Comparison of ENCODE assay signal across 15 mouse cellular contexts in the genomic region with DNA sequence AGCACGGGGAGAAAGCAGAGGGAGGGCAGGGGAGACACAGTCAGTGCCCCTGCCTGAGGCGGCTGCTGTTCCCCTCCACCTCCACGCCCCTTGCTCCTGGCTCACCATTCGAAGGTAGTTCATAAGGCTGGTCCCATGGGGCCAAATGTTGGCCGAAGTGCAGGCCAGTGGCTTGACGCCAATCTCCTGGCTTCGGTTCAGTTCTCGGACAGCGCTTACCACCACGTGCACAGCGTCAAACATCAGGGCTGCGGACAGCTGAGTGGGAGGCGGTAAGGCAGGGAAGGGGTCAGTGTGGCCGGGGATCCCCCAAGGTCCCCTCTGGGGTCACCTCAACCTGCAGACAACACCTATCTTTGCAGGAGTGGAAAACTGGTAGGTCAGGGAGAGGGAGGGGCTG. TPM values are rescaled to one million over a fixed set of nuclear protein-coding genes. Genes with fewer than 3 reads are reported as not detected.
A peak's percentile ranks its signal among the peaks of the same experiment; 100 is the strongest.
DNase-seq lines count a peak whose midpoint lies in the region; ATAC-seq and TF ChIP-seq lines count a peak whose summit lies in the region.
"Had no signal": no experiment of that assay in that cellular context is flagged by ENCODE, and none has a peak within 500 bp of the region (broad histone marks: within the 10 kb centered on the region; RNA-seq: fewer than 3 reads in every experiment).

No protein-coding gene starts in this region.

- no peaks in the 10 kb centered on the region for H3K9me3 ChIP-seq in embryonic facial prominence, embryonic 11.5 days (replicated peaks; ENCODE audit: control insufficient read depth, low read length)
- H3K9me3 ChIP-seq in embryonic facial prominence, embryonic 10.5 days, result no peaks in the 10 kb centered on the region; the same call in 1 of the 2 replicates
- H3K9me3 ChIP-seq in liver, postnatal 0 days (ENCODE audit: low read length), result no peaks in the 10 kb centered on the region
- no peaks in the 10 kb centered on the region for H3K9me3 ChIP-seq in liver, embryonic 12.5 days (replicated peaks)
- H3K9me3 ChIP-seq: embryonic facial prominence, embryonic 13.5 days; liver, embryonic 13.5 days; midbrain, embryonic 12.5 days had no signal

- H3K9ac ChIP-seq in embryonic facial prominence, embryonic 11.5 days (replicated peaks; ENCODE audit: low read length), result no peak overlapping the region
- no peak overlapping the region for H3K9ac ChIP-seq in liver, postnatal 0 days (replicated peaks)
- no peak overlapping the region for H3K9ac ChIP-seq in liver, embryonic 12.5 days
- H3K9ac ChIP-seq: embryonic facial prominence, embryonic 13.5 days; forebrain, postnatal 0 days; liver, embryonic 13.5 days; midbrain, embryonic 12.5 days had no signal

- no peaks in the 10 kb centered on the region for H3K4me1 ChIP-seq in embryonic facial prominence, embryonic 11.5 days (ENCODE audit: control insufficient read depth, insufficient read depth, low read length)
- no peaks in the 10 kb centered on the region for H3K4me1 ChIP-seq in embryonic facial prominence, embryonic 10.5 days
- no peaks in the 10 kb centered on the region for H3K4me1 ChIP-seq in liver, postnatal 0 days (ENCODE audit: insufficient read depth)
- H3K4me1 ChIP-seq in liver, embryonic 12.5 days, result no peaks in the 10 kb centered on the region
- H3K4me1 ChIP-seq: embryonic facial prominence, embryonic 13.5 days; liver, embryonic 13.5 days; midbrain, embryonic 12.5 days had no signal

- peaks cover 20% of the 10 kb centered on the region for H3K36me3 ChIP-seq in embryonic facial prominence, embryonic 11.5 days (replicated peaks; ENCODE audit: control insufficient read depth, insufficient read depth, low read depth, low read length)
- peaks cover 97% of the 10 kb centered on the region for H3K36me3 ChIP-seq in embryonic facial prominence, embryonic 10.5 days (replicated peaks)
- H3K36me3 ChIP-seq in liver, postnatal 0 days (replicated peaks; ENCODE audit: insufficient read depth, low read length), result peaks cover 6% of the 10 kb centered on the region; the same call in 1 of the 2 replicates
- H3K36me3 ChIP-seq in liver, embryonic 12.5 days, result peaks cover 76% of the 10 kb centered on the region

- no peak overlapping the region for H3K4me2 ChIP-seq in embryonic facial prominence, embryonic 11.5 days (ENCODE audit: low read depth, low read length)
- H3K4me2 ChIP-seq in liver, postnatal 0 days (ENCODE audit: low read depth, low read length), result no peak overlapping the region
- no peak overlapping the region for H3K4me2 ChIP-seq in liver, embryonic 12.5 days
- H3K4me2 ChIP-seq: embryonic facial prominence, embryonic 13.5 days; liver, embryonic 13.5 days; midbrain, embryonic 12.5 days had no signal

- TF ChIP-seq CTCF in liver, postnatal 0 days (IDR thresholded peaks at IDR 0.05; ENCODE audit: low read depth), result no peak

- H3K27me3 ChIP-seq in embryonic facial prominence, embryonic 11.5 days (ENCODE audit: control insufficient read depth, insufficient read depth, low read length), result no peaks in the 10 kb centered on the region
- H3K27me3 ChIP-seq in embryonic facial prominence, embryonic 10.5 days (replicated peaks; ENCODE audit: low read depth, poor library complexity, severe bottlenecking), result no peaks in the 10 kb centered on the region
- no peaks in the 10 kb centered on the region for H3K27me3 ChIP-seq in liver, postnatal 0 days (ENCODE audit: insufficient read depth, low read length)
- H3K27me3 ChIP-seq in liver, embryonic 12.5 days (replicated peaks), result no peaks in the 10 kb centered on the region
- H3K27me3 ChIP-seq: embryonic facial prominence, embryonic 13.5 days; liver, embryonic 13.5 days; midbrain, embryonic 12.5 days had no signal

- no peak overlapping the region for H3K27ac ChIP-seq in embryonic facial prominence, embryonic 11.5 days (replicated peaks; ENCODE audit: low read depth, low read length)
- H3K27ac ChIP-seq in embryonic facial prominence, embryonic 10.5 days (replicated peaks), result no peak overlapping the region
- no peak overlapping the region for H3K27ac ChIP-seq in liver, postnatal 0 days (ENCODE audit: low read depth)
- no peak overlapping the region for H3K27ac ChIP-seq in liver, embryonic 12.5 days
- H3K27ac ChIP-seq: embryonic facial prominence, embryonic 13.5 days; hindbrain, postnatal 0 days; liver, embryonic 13.5 days; midbrain, embryonic 12.5 days had no signal

- no peak overlapping the region for H3K4me3 ChIP-seq in embryonic facial prominence, embryonic 11.5 days (ENCODE audit: low read depth, low read length)
- no peak overlapping the region for H3K4me3 ChIP-seq in embryonic facial prominence, embryonic 10.5 days
- no peak overlapping the region for H3K4me3 ChIP-seq in liver, postnatal 0 days (ENCODE audit: low read depth, low read length)
- no peak overlapping the region for H3K4me3 ChIP-seq in liver, embryonic 12.5 days
- H3K4me3 ChIP-seq: embryonic facial prominence, embryonic 13.5 days; liver, embryonic 13.5 days; midbrain, embryonic 12.5 days; myocyte had no signal

- DNase-seq in embryonic facial prominence, embryonic 11.5 days (ENCODE audit: low spot score), result no peak
- no peak for DNase-seq in embryonic facial prominence, embryonic 10.5 days (ENCODE audit: low spot score)
- DNase-seq in liver, postnatal 0 days, result no peak
- peak; percentile 37 for DNase-seq in kidney, adult 9 months
- no peak for DNase-seq in thymus, postnatal 14 days
- no peak for DNase-seq in frontal cortex, postnatal 25 days (ENCODE audit: low spot score in 2 of 2)
- DNase-seq: cerebellum, adult 18-20 months; forebrain, postnatal 0 days; liver, embryonic 13.5 days had no signal

- 0 out of 2 replicates have a peak, but pooled peaks have one; percentile 15 for ATAC-seq in embryonic facial prominence, embryonic 11.5 days (replicated peaks; ENCODE audit: insufficient number of reproducible peaks, low FRiP score, low TSS enrichment, low read depth)
- ATAC-seq in liver, postnatal 0 days, result peak; percentile 43
- ATAC-seq in liver, embryonic 12.5 days, result no peak; the same call in 1 of the 2 replicates
- peak; percentile 2; the same call in 1 of the 2 replicates for ATAC-seq in neutrophil, adult 5-6 weeks (ENCODE audit: extremely low read depth, insufficient number of reproducible peaks, low FRiP score, poor library complexity, severe bottlenecking)
- ATAC-seq: forebrain, postnatal 0 days; hindbrain, postnatal 0 days had no signal

- TF ChIP-seq EP300 in liver, postnatal 0 days (IDR thresholded peaks at IDR 0.05; ENCODE audit: low read depth), result no peak

- WGBS in embryonic facial prominence, embryonic 11.5 days, result 90% methylated on average over 14 of the region's 14 CpGs
- WGBS in embryonic facial prominence, embryonic 10.5 days, result 93% methylated on average over 14 of the region's 14 CpGs
- WGBS in liver, postnatal 0 days (ENCODE audit: insufficient replicate concordance), result 81% methylated on average over 14 of the region's 14 CpGs
- WGBS in liver, embryonic 12.5 days (ENCODE audit: insufficient replicate concordance), result 84% methylated on average over 14 of the region's 14 CpGs

RNA-seq across cellular contexts. Expression of a gene that starts 13.3 kb away (rescaled TPM):
- polyA plus RNA-seq in embryonic facial prominence, embryonic 11.5 days (2014; fragmentation: Nextera tagmentation; extraction: Ambion mirVana), result 5.7 and 7.5 TPM in 2 replicates
- 4.5 and 5.1 TPM in 2 replicates for polyA plus RNA-seq in embryonic facial prominence, embryonic 10.5 days (2016; fragmentation: Nextera tagmentation; extraction: Ambion mirVana)
- 0.69 and 0.76 TPM in 2 replicates for polyA plus RNA-seq in liver, postnatal 0 days (2015; fragmentation: Nextera tagmentation; extraction: Ambion mirVana)
- 2.5 and 3.0 TPM in 2 replicates for polyA plus RNA-seq in liver, embryonic 12.5 days (2016; fragmentation: Nextera tagmentation; extraction: Ambion mirVana)
- 1.1 and 2.1 TPM in 2 replicates for total RNA-seq in neutrophil, adult 5-6 weeks (2017)

RNA-seq across cellular contexts. Expression of a gene that starts 13.5 kb away (rescaled TPM):
- 17.2 and 22.0 TPM in 2 replicates for polyA plus RNA-seq in embryonic facial prominence, embryonic 11.5 days (2014; fragmentation: Nextera tagmentation; extraction: Ambion mirVana)
- polyA plus RNA-seq in embryonic facial prominence, embryonic 10.5 days (2016; fragmentation: Nextera tagmentation; extraction: Ambion mirVana), result 44.4 and 45.8 TPM in 2 replicates
- 9.4 and 10.8 TPM in 2 replicates for polyA plus RNA-seq in liver, postnatal 0 days (2015; fragmentation: Nextera tagmentation; extraction: Ambion mirVana)
- 14.4 and 15.7 TPM in 2 replicates for polyA plus RNA-seq in liver, embryonic 12.5 days (2016; fragmentation: Nextera tagmentation; extraction: Ambion mirVana)
- 11.6 and 11.9 TPM in 2 replicates for total RNA-seq in neutrophil, adult 5-6 weeks (2017)

RNA-seq across cellular contexts. Expression of a gene that starts 53.1 kb away (rescaled TPM):
- polyA plus RNA-seq in embryonic facial prominence, embryonic 11.5 days (2014; fragmentation: Nextera tagmentation; extraction: Ambion mirVana), result 6.8 and 8.5 TPM in 2 replicates
- polyA plus RNA-seq in embryonic facial prominence, embryonic 10.5 days (2016; fragmentation: Nextera tagmentation; extraction: Ambion mirVana), result 4.4 and 5.4 TPM in 2 replicates
- polyA plus RNA-seq in liver, postnatal 0 days (2015; fragmentation: Nextera tagmentation; extraction: Ambion mirVana), result 0.85 and 1.2 TPM in 2 replicates
- 0.45 and 0.50 TPM in 2 replicates for polyA plus RNA-seq in liver, embryonic 12.5 days (2016; fragmentation: Nextera tagmentation; extraction: Ambion mirVana)
- 60.2 and 66.9 TPM in 2 replicates for total RNA-seq in neutrophil, adult 5-6 weeks (2017)
